Mouse (Mus musculus) lung, embryonic 14.5 days (tissue): ENCODE data around the gene Dock8. TPM values are rescaled to one million over a fixed set of nuclear protein-coding genes. Genes with fewer than 3 reads are reported as not detected.

ENCODE experiments used
- ATAC-seq: fragments of 200-750 bp; cut with Nextera tagmentation; 2 replicates; pipeline ENCODE4 v1.8.0; 2017; ENCODE audit warnings: mild to moderate bottlenecking, moderate TSS enrichment, moderate library complexity; ENCODE audit not compliant: insufficient read depth
- DNase-seq: peaks from one replicate; pipeline ENCODE4 v3.0.0-alpha.2; 2015
- H3K27ac ChIP-seq: fragments of 300-500 bp; sonication (generic); 2 replicates; pipeline ENCODE4 v1.5.1; 2014; ENCODE audit warnings: low read depth, mild to moderate bottlenecking, moderate library complexity
- H3K27me3 ChIP-seq: fragments of 300-500 bp; sonication (generic); 2 replicates; pipeline ENCODE4 v1.6.1; 2014; ENCODE audit warnings: low read length, control low read depth; ENCODE audit not compliant: insufficient read depth
- H3K36me3 ChIP-seq: fragments of 300-500 bp; sonication (generic); 2 replicates; pipeline ENCODE4 v1.6.1; 2014; ENCODE audit warnings: control low read depth; ENCODE audit not compliant: insufficient read depth
- H3K4me1 ChIP-seq: fragments of 300-500 bp; sonication (generic); 2 replicates; pipeline ENCODE4 v1.6.1; 2014; ENCODE audit warnings: antibody characterized with exemption, control low read depth; ENCODE audit not compliant: insufficient read depth
- H3K4me2 ChIP-seq: fragments of 300-500 bp; sonication (generic); 2 replicates; pipeline ENCODE4 v1.6.1; 2014; ENCODE audit warnings: mild to moderate bottlenecking
- H3K4me3 ChIP-seq: fragments of 300-500 bp; sonication (generic); 2 replicates; pipeline ENCODE4 v1.5.1; 2014; ENCODE audit warnings: low read depth, low read length
- H3K9ac ChIP-seq: fragments of 300-500 bp; sonication (generic); 2 replicates; pipeline ENCODE4 v1.6.1; 2014
- H3K9me3 ChIP-seq: fragments of 300-500 bp; sonication (generic); 2 replicates; pipeline ENCODE4 v1.6.1; 2016; ENCODE audit warnings: low read depth, low read length, control low read depth
- CTCF ChIP-seq: IDR thresholded peaks from 2 replicates; pipeline ENCODE4 v1.5.1; 2016; ENCODE audit warnings: antibody characterized with exemption, low read depth
- WGBS: fragments of 180-500 bp; shearing (Covaris S2); extraction: QIAGEN DNeasy Blood & Tissue Kit; methylation state at CpG from one replicate; pipeline ENCODE4 v1.1.7; 2014; 5-methylcytosine and 5-hydroxymethylcytosine counted together
- polyA plus RNA-seq: library from polyadenylated mRNA; unstranded; fragments of >200 nt; fragmentation: Nextera tagmentation; extraction: Ambion mirVana; gene quantifications from 2 replicates; pipeline ENCODE4 v1.2.1, GENCODE M21; 2014

The Dock8 gene
- polyA plus RNA-seq, 1 experiment from 2014 or later: 4.4 TPM

GRCm38 (mm10) chr19:25154506-25155178, 155.3 kb downstream of the Dock8 start:
- no peaks in the 10 kb centered on the region for H3K27me3 ChIP-seq
- no peak overlapping the region for H3K4me2 ChIP-seq
- no peak for TF ChIP-seq CTCF
- H3K4me1 ChIP-seq: no peaks in the 10 kb centered on the region
- H3K9me3 ChIP-seq: no peaks in the 10 kb centered on the region
- 72% methylated on average over 7 of the region's 7 CpGs for WGBS
- ATAC-seq (no peak), DNase-seq (no peak)
- no peak overlapping the region for H3K9ac ChIP-seq
- no peak overlapping the region for H3K4me3 ChIP-seq
- no peaks in the 10 kb centered on the region for H3K36me3 ChIP-seq
- H3K27ac ChIP-seq: no peak overlapping the region

- Histone ChIP-seq H3K27ac (no peak overlapping the region), H3K9me3 (no peaks in the 10 kb centered on the region)
These were observed 155.9 kb downstream of the Dock8 start for GRCm38 (mm10) chr19:25155250-25155649.

GRCm38 (mm10) chr19:25155709-25156108, 156.4 kb downstream of the Dock8 start:
- no peak overlapping the region for H3K9ac ChIP-seq
- H3K9me3 ChIP-seq: no peaks in the 10 kb centered on the region
- WGBS: 70% methylated on average over 11 of the region's 11 CpGs
- no peaks in the 10 kb centered on the region for H3K27me3 ChIP-seq
- no peak for ATAC-seq
- no peaks in the 10 kb centered on the region for H3K36me3 ChIP-seq
- no peak overlapping the region for H3K4me3 ChIP-seq
- no peak overlapping the region for H3K27ac ChIP-seq
- H3K4me2 ChIP-seq: no peak overlapping the region
- no peaks in the 10 kb centered on the region for H3K4me1 ChIP-seq
- TF ChIP-seq CTCF: no peak
- no peak for DNase-seq

More at GRCm38 (mm10) chr19:25155250-25155649, 155.9 kb downstream of the Dock8 start:
- ATAC-seq: no peak
- H3K4me3 ChIP-seq: no peak overlapping the region
- no peaks in the 10 kb centered on the region for H3K36me3 ChIP-seq
- no peak overlapping the region for H3K4me2 ChIP-seq
- H3K27me3 ChIP-seq: no peaks in the 10 kb centered on the region
- H3K9ac ChIP-seq: no peak overlapping the region
- no peaks in the 10 kb centered on the region for H3K4me1 ChIP-seq
- no peak for TF ChIP-seq CTCF
- no peak for DNase-seq
- 80% methylated on average over 7 of the region's 7 CpGs for WGBS

GRCm38 (mm10) chr19:25162270-25162669, 162.9 kb downstream of the Dock8 start:
- no peaks in the 10 kb centered on the region for H3K4me1 ChIP-seq
- H3K4me2 ChIP-seq: no peak overlapping the region
- ATAC-seq (no peak), DNase-seq (no peak)
- no peak overlapping the region for H3K27ac ChIP-seq
- no peaks in the 10 kb centered on the region for H3K36me3 ChIP-seq
- no peaks in the 10 kb centered on the region for H3K9me3 ChIP-seq
- TF ChIP-seq CTCF: no peak
- no peaks in the 10 kb centered on the region for H3K27me3 ChIP-seq
- no peak overlapping the region for H3K9ac ChIP-seq
- 89% methylated on average over 3 of the region's 3 CpGs for WGBS
- H3K4me3 ChIP-seq: no peak overlapping the region

GRCm38 (mm10) chr19:25163426-25163825, 164.1 kb downstream of the Dock8 start:
- ATAC-seq (no peak), DNase-seq (no peak)
- Histone ChIP-seq H3K4me3 (no peak overlapping the region), H3K9me3 (no peaks in the 10 kb centered on the region), H3K27me3 (no peaks in the 10 kb centered on the region), H3K27ac (no peak overlapping the region), H3K9ac (no peak overlapping the region), H3K36me3 (no peaks in the 10 kb centered on the region), H3K4me1 (no peaks in the 10 kb centered on the region), H3K4me2 (no peak overlapping the region)
- 80% methylated on average over 12 of the region's 12 CpGs for WGBS
- no peak for TF ChIP-seq CTCF

- H3K36me3 ChIP-seq: no peaks in the 10 kb centered on the region
- TF ChIP-seq CTCF: no peak
- no peaks in the 10 kb centered on the region for H3K27me3 ChIP-seq
- no peak overlapping the region for H3K27ac ChIP-seq
- H3K4me3 ChIP-seq: no peak overlapping the region
- no peak overlapping the region for H3K4me2 ChIP-seq
- DNase-seq (no peak), ATAC-seq (no peak)
- 65% methylated on average over 9 of the region's 9 CpGs for WGBS
- no peak overlapping the region for H3K9ac ChIP-seq
- H3K4me1 ChIP-seq: no peaks in the 10 kb centered on the region
- H3K9me3 ChIP-seq: no peaks in the 10 kb centered on the region
These were observed 167.1 kb downstream of the Dock8 start for GRCm38 (mm10) chr19:25166412-25166811.

DNA sequence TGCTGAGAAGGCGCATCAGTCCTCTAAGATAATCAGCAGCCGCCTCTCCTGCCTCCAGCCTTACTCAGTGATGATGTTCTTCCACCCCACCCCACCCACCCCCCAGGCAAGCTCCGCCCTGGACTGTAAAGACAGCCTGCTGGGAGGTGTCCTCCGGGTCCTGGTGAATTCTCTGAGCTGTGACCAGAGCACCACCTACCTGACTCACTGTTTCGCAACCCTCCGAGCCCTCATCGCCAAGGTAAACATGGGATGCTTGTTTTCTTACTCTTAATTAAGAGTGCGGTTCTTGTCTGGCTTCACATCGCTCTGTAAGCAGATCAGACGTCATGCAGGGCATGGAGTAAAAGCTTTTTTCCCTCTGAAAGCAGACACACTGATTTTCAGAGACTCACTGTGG, 172.1 kb downstream of the Dock8 start:
- Histone ChIP-seq H3K9ac (no peak overlapping the region), H3K36me3 (no peaks in the 10 kb centered on the region), H3K9me3 (no peaks in the 10 kb centered on the region), H3K4me1 (no peaks in the 10 kb centered on the region), H3K4me2 (no peak overlapping the region), H3K27ac (no peak overlapping the region), H3K4me3 (no peak overlapping the region), H3K27me3 (no peaks in the 10 kb centered on the region)
- WGBS: 41% methylated on average over 10 of the region's 10 CpGs
- TF ChIP-seq CTCF: no peak
- DNase-seq: no peak
- no peak for ATAC-seq
